Mouse (Mus musculus) spleen, embryonic (tissue): ENCODE results near the gene Olfr923.
"Not testable (repeated sequence)": the region's sequence is repeated elsewhere in the genome, so short reads cannot be mapped to it uniquely, and the experiment has no call there.

Experiments
- CTCF ChIA-PET: fragments of 350-600 bp; sonication (Branson Sonifier 250); formaldehyde crosslinking; loops from one replicate; lab custom pipeline; 2022; lab: Charles Lee

Gene Olfr923

GRCm38 (mm10) chr9:38826245-38826644 lies at the start of gene Olfr923:
TSS of gene Olfr923 (plus strand) at chr9:38826545.
- CTCF ChIA-PET = no interaction called here

- CTCF ChIA-PET = no interaction called here
Measured at GRCm38 (mm10) chr9:38792689-38793088, 33.7 kb upstream of the Olfr923 start.

GRCm38 (mm10) chr9:38805696-38806095 lies 20.6 kb upstream of the Olfr923 start:
- CTCF ChIA-PET = no interaction called here

- CTCF ChIA-PET = no interaction called here
Measured at GRCm38 (mm10) chr9:38814314-38814713, 12.0 kb upstream of the Olfr923 start, which contains the start of gene Olfr922. TSS of gene Olfr922 (plus strand) at chr9:38814614.

- CTCF ChIA-PET = no interaction called here
Measured at GRCm38 (mm10) chr9:38815458-38815986, 10.8 kb upstream of the Olfr923 start.

- CTCF ChIA-PET = no interaction called here
Measured at GRCm38 (mm10) chr9:38833027-38833426, 6.7 kb downstream of the Olfr923 start.

GRCm38 (mm10) chr9:38844149-38844548 lies 17.8 kb downstream of the Olfr923 start, which contains the start of gene Olfr924:
TSS of gene Olfr924 (plus strand) at chr9:38844449.
- CTCF ChIA-PET = no interaction called here

- CTCF ChIA-PET = no interaction called here
Measured at GRCm38 (mm10) chr9:38854760-38855159, 28.4 kb downstream of the Olfr923 start, which contains the start of gene Olfr26. TSS of gene Olfr26 (plus strand) at chr9:38855060.

GRCm38 (mm10) chr9:38874880-38875279 lies 48.5 kb downstream of the Olfr923 start:
- CTCF ChIA-PET = not testable (repeated sequence)

- CTCF ChIA-PET = no interaction called here
Measured at GRCm38 (mm10) chr9:38876826-38877225, 50.5 kb downstream of the Olfr923 start, which contains the start of gene Olfr926. TSS of gene Olfr926 (plus strand) at chr9:38877126.
